Mouse (Mus musculus) neural tube, embryonic 11.5 days (tissue): ENCODE measurements around the gene Islr2. TPM values are rescaled to one million over a fixed set of nuclear protein-coding genes. Genes with fewer than 3 reads are reported as not detected.

Experiments used
- ATAC-seq: fragments of 200-750 bp; cut with Nextera tagmentation; 2 replicates; pipeline ENCODE4 v1.8.0; 2017; ENCODE audit warnings: moderate number of reproducible peaks, mild to moderate bottlenecking, moderate TSS enrichment, moderate library complexity; ENCODE audit not compliant: insufficient read depth, low FRiP score, low TSS enrichment
- DNase-seq: peaks from one replicate; pipeline ENCODE4 v3.0.0-alpha.2; 2015; ENCODE audit warnings: low spot score
- H3K27ac ChIP-seq: fragments of 300-500 bp; sonication (generic); 2 replicates; pipeline ENCODE4 v1.5.1; 2014; ENCODE audit warnings: low read depth, mild to moderate bottlenecking, low read length
- H3K27me3 ChIP-seq: fragments of 300-500 bp; sonication (generic); 2 replicates; pipeline ENCODE4 v1.6.1; 2014; ENCODE audit warnings: mild to moderate bottlenecking, low read length, mixed read lengths; ENCODE audit not compliant: control insufficient read depth, insufficient read depth
- H3K36me3 ChIP-seq: fragments of 300-500 bp; sonication (generic); 2 replicates; pipeline ENCODE4 v1.6.1; 2014; ENCODE audit warnings: mild to moderate bottlenecking, low read length, moderate library complexity, mixed read lengths; ENCODE audit not compliant: control insufficient read depth, insufficient read depth
- H3K4me1 ChIP-seq: fragments of 300-500 bp; sonication (generic); 2 replicates; pipeline ENCODE4 v1.6.1; 2014; ENCODE audit warnings: low read length, mixed read lengths; ENCODE audit not compliant: control insufficient read depth, insufficient read depth
- H3K4me2 ChIP-seq: fragments of 300-500 bp; sonication (generic); 2 replicates; pipeline ENCODE4 v1.6.1; 2014; ENCODE audit warnings: low read depth, mild to moderate bottlenecking, moderate library complexity
- H3K4me3 ChIP-seq: fragments of 300-500 bp; sonication (generic); 2 replicates; pipeline ENCODE4 v1.5.1; 2014; ENCODE audit warnings: low read depth, low read length
- H3K9ac ChIP-seq: fragments of 300-500 bp; sonication (generic); 2 replicates; pipeline ENCODE4 v1.6.1; 2014; ENCODE audit warnings: mild to moderate bottlenecking, low read length
- H3K9me3 ChIP-seq: fragments of 300-500 bp; sonication (generic); 2 replicates; pipeline ENCODE4 v1.6.1; 2016; ENCODE audit warnings: low read length; ENCODE audit not compliant: control insufficient read depth
- WGBS: fragments of 180-500 bp; shearing (Covaris S2); extraction: QIAGEN DNeasy Blood & Tissue Kit; methylation state at CpG from one replicate; pipeline ENCODE4 v1.1.7; 2014; 5-methylcytosine and 5-hydroxymethylcytosine counted together
- polyA plus RNA-seq: library from polyadenylated mRNA; unstranded; fragments of >200 nt; fragmentation: Nextera tagmentation; extraction: Ambion mirVana; gene quantifications from 2 replicates; pipeline ENCODE4 v1.2.1, GENCODE M21; 2014

The Islr2 gene
- polyA plus RNA-seq, 1 experiment from 2014 or later, result 9.3 TPM

DNA sequence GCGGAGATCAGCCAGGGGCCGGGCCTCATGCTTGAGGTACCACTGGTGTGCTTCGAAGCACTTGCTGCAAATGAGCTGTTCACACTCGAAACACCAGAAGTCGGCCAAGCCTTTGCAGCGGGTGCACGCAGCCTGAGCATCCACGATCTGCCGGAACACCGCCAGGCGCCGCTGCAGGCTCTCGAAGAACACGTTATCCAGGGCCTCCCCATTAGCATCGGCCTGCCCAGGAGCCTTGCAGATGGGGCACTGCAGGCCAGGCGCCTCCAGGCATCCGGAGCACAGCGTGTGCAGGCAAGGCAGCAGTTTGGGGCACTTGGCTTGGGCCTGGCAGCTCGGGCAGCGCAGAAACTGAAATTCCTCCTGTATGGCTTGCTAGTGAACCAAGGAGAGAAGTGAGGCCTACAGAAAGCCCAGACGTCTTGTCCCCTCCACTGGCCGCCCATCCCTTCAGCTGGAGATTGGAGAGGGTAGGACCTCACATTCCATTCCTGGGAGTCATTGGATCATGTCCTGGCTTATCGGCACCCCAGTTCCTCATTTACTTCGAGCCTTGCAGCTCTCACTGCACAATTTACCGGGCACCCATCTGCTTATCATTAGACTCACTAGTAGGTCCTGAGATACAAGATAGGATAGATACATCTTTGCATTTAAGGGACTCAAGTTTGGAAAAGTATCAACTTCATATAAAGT lies 43.1 kb upstream of the Islr2 start:
- Histone ChIP-seq H3K27me3 (no peaks in the 10 kb centered on the region), H3K9ac (peak overlapping the region; percentile 46), H3K27ac (no peak overlapping the region), H3K9me3 (no peaks in the 10 kb centered on the region), H3K36me3 (no peaks in the 10 kb centered on the region), H3K4me2 (peak overlapping the region; percentile 39), H3K4me1 (peaks cover 14% of the 10 kb centered on the region; the same call in 1 of the 2 replicates), H3K4me3 (0 out of 2 replicates have a peak overlapping the region, but pooled peaks have one; percentile 2)
- ATAC-seq, result no peak
- peak; percentile 88 for DNase-seq
- WGBS, result 13% methylated on average over 25 of the region's 25 CpGs

DNA sequence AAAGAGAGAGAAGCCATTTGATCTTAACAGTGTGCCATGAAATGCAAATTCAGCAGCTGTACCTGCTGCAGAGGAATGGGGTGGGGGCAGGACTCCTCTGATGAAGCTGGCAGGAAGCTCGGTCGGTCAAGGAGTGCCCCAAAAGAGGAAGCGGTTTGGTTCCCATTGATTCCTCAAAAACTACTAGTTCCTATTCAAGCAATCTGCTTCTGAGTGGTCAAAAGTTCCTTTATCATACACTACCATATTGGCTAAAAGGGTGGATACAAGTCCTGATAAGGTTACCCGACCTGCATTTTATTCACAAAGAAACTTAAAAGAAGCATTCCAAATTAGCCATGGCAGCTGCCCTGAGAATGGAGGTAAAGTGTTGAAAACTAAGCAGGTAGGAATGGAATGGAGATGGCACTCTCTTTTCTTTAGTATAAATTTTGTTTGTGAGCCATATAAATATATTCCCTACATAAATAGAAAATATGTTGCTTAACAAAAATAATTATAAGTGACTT lies 42.0 kb upstream of the Islr2 start:
- peaks cover 14% of the 10 kb centered on the region; the same call in 1 of the 2 replicates for H3K4me1 ChIP-seq
- no peaks in the 10 kb centered on the region for H3K9me3 ChIP-seq
- H3K4me3 ChIP-seq, result no peak overlapping the region
- no peak overlapping the region for H3K4me2 ChIP-seq
- DNase-seq (no peak), ATAC-seq (no peak)
- no peak overlapping the region for H3K9ac ChIP-seq
- no peaks in the 10 kb centered on the region for H3K36me3 ChIP-seq
- H3K27me3 ChIP-seq, result no peaks in the 10 kb centered on the region
- 52% methylated on average over 4 of the region's 4 CpGs for WGBS
- no peak overlapping the region for H3K27ac ChIP-seq

DNA sequence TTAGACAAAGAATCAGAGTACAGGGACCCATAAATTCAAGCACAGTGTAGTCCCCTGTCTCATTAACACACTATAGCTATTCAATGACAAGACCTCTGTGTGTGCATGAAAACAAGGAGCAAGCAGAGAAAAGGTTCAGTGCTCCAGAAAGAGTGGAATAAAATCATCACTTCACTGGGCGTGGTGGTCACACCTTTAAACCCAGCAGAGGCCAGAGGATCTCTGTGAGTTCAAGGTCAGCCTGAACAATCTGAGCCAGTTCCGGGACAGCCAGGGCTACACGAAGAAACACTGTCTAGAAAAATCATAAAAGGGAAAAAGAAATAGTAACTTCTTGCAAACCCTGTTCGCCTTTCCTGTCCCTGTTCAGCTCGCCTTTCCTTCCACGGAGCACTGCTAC lies 39.6 kb upstream of the Islr2 start:
- 86% methylated on average over 6 of the region's 6 CpGs for whole genome bisulfite sequencing
- Histone ChIP-seq H3K27me3 (no peaks in the 10 kb centered on the region), H3K27ac (no peak overlapping the region), H3K9me3 (no peaks in the 10 kb centered on the region), H3K36me3 (no peaks in the 10 kb centered on the region), H3K9ac (no peak overlapping the region), H3K4me3 (no peak overlapping the region), H3K4me2 (no peak overlapping the region), H3K4me1 (peaks cover 11% of the 10 kb centered on the region; the same call in 1 of the 2 replicates)
- no peak for ATAC-seq
- DNase-seq, result no peak

DNA sequence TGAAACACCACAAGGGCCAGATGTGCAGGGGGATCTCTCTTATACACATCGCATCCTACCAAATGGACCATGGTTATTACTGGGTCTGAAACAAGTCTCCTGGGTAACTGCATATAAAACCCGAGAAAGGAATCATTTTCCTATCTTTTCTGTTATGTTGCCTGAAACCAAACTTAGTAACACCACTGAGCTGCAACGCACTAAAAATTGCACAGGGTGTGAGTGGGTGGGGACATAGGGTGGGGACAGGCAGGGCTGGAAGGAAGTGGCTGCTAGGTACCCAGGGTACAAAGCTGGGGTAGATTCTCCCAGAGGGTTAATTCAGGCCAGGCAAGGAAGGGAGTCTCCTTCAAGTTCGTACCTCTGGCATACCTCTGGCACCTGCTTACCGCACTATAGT lies 38.6 kb upstream of the Islr2 start:
- no peak for DNase-seq
- peaks cover 11% of the 10 kb centered on the region; the same call in 1 of the 2 replicates for H3K4me1 ChIP-seq
- H3K9me3 ChIP-seq, result no peaks in the 10 kb centered on the region
- no peaks in the 10 kb centered on the region for H3K36me3 ChIP-seq
- H3K27ac ChIP-seq, result no peak overlapping the region
- no peak for ATAC-seq
- no peaks in the 10 kb centered on the region for H3K27me3 ChIP-seq
- WGBS, result 85% methylated on average over 5 of the region's 5 CpGs
- H3K4me2 ChIP-seq, result no peak overlapping the region
- no peak overlapping the region for H3K9ac ChIP-seq
- H3K4me3 ChIP-seq, result no peak overlapping the region

DNA sequence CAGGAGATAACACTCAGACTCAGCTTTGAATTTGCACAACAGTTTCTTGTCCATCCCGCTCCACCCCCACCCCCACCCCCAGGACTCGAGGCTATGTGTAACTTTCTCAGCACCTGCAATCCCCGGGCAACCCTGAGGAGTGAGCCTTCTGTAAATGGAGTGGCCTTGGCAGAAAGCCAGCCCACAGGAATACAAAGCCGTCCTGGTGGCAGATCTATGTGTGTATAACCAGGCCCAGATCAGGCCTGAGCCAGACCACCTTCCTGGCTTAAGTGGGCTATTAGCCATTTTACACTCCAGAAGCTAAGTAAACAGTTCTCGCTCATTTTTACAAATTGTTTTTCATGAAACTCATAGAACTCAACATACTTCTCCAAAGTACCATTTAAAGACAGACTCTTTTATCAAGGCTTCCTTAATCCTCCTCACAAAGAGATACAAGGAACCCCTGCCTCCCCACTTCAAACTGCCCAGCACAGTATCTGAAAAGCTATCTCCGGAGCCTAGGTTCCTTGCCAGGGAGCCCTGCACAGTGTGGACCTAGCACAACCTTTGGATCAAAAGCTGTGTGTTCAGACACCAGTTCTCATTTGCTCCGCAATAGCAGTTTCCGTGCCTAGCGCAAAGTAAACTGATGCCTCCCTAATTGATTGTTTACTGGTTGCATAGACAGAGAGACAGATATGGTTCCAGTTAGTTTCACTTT lies 37.8 kb upstream of the Islr2 start:
- 64% methylated on average over 9 of the region's 9 CpGs for WGBS
- DNase-seq, result peak; percentile 30
- no peak for ATAC-seq
- Histone ChIP-seq H3K27me3 (no peaks in the 10 kb centered on the region), H3K9me3 (no peaks in the 10 kb centered on the region), H3K9ac (no peak overlapping the region), H3K36me3 (no peaks in the 10 kb centered on the region), H3K4me3 (no peak overlapping the region), H3K27ac (no peak overlapping the region), H3K4me1 (0 out of 2 replicates have a peak, but pooled peaks cover 5% of the 10 kb centered on the region), H3K4me2 (no peak overlapping the region)

DNA sequence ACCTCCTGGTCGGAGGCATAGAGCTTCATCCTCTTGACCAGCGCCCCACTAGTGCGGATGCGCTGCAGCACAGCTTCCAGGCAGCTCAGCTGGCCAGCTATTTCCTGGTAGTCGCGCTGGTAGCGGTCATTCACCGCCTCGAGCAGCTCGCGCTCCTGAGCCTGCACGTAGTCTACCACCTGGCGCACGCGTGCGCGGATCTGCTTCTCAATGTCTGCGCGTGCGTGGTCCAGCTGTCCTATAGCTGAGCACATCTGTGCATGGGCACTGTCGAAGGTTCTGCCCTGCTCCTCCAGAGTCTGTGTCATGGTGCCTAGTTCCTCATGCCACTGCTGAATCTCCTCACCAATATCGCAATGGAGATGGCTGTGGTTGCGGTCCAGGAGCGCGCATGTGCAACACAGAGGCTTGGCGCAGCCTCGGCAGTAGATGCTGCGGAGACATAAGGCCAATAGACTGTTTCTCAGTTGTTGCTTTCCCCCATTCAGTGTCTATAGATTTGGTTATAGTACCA lies 30.4 kb upstream of the Islr2 start:
- Histone ChIP-seq H3K9ac (no peak overlapping the region), H3K9me3 (no peaks in the 10 kb centered on the region), H3K27me3 (no peaks in the 10 kb centered on the region), H3K4me2 (no peak overlapping the region), H3K27ac (no peak overlapping the region), H3K4me1 (no peaks in the 10 kb centered on the region), H3K36me3 (peaks cover 5% of the 10 kb centered on the region; the same call in 1 of the 2 replicates), H3K4me3 (no peak overlapping the region)
- no peak for DNase-seq
- no peak for ATAC-seq
- 96% methylated on average over 28 of the region's 28 CpGs for WGBS

DNA sequence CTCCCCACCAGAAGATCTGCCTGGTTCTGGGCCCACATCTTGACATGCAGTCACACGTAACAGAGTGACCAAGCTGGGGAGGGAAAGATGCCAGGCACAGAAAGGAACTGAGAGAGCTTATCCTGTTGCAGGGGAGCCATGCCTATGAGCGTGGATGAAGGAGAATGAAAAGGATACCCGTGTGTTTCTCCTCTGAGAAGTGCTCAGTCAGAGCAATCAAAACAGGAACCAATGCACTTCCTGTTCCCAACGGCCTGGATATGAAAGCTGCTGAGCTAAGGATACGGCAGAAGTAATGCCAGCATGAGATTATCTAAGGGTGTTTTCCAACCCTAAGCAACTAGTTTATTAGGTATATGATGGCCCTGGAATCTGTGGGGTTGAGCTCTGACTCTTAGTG lies 28.3 kb upstream of the Islr2 start:
- no peak for ATAC-seq
- no peak overlapping the region for H3K27ac ChIP-seq
- H3K4me1 ChIP-seq, result no peaks in the 10 kb centered on the region
- H3K4me3 ChIP-seq, result no peak overlapping the region
- H3K4me2 ChIP-seq, result no peak overlapping the region
- WGBS, result 76% methylated on average over 5 of the region's 5 CpGs
- H3K27me3 ChIP-seq, result no peaks in the 10 kb centered on the region
- no peaks in the 10 kb centered on the region for H3K9me3 ChIP-seq
- H3K36me3 ChIP-seq, result peaks cover 11% of the 10 kb centered on the region
- H3K9ac ChIP-seq, result no peak overlapping the region
- no peak for DNase-seq

DNA sequence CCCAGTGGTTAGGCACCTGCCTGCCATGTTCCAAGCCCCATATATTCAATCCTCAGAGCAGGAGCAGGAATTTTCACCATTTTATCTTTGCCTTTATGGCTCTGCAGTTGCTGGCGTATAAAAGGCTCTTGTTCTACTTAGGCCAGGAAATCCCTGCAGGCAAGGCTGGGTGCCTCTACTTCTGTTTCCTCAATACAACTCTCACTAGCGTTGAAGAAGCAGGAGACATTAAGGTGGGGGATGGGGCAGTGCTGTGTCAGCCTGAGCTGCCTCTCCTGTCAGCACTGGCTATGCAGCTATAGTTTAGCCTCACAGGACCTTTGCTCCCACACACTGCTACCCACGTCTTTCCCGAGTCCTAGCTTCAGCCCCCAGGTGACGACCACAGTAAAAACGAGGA lies 27.6 kb upstream of the Islr2 start:
- WGBS, result 71% methylated on average over 6 of the region's 6 CpGs
- no peak overlapping the region for H3K27ac ChIP-seq
- H3K4me2 ChIP-seq, result no peak overlapping the region
- no peak overlapping the region for H3K4me3 ChIP-seq
- no peaks in the 10 kb centered on the region for H3K4me1 ChIP-seq
- no peaks in the 10 kb centered on the region for H3K27me3 ChIP-seq
- H3K9ac ChIP-seq, result no peak overlapping the region
- H3K36me3 ChIP-seq, result peaks cover 11% of the 10 kb centered on the region
- DNase-seq (no peak), ATAC-seq (no peak)
- no peaks in the 10 kb centered on the region for H3K9me3 ChIP-seq
